Mouse (Mus musculus): ENCODE data around the gene Ptpn5. TPM values are rescaled to one million over a fixed set of nuclear protein-coding genes. Genes with fewer than 3 reads are reported as not detected.

Ptpn5 gene
- polyA plus RNA-seq, 1 experiment, result 2.2 TPM

DNA sequence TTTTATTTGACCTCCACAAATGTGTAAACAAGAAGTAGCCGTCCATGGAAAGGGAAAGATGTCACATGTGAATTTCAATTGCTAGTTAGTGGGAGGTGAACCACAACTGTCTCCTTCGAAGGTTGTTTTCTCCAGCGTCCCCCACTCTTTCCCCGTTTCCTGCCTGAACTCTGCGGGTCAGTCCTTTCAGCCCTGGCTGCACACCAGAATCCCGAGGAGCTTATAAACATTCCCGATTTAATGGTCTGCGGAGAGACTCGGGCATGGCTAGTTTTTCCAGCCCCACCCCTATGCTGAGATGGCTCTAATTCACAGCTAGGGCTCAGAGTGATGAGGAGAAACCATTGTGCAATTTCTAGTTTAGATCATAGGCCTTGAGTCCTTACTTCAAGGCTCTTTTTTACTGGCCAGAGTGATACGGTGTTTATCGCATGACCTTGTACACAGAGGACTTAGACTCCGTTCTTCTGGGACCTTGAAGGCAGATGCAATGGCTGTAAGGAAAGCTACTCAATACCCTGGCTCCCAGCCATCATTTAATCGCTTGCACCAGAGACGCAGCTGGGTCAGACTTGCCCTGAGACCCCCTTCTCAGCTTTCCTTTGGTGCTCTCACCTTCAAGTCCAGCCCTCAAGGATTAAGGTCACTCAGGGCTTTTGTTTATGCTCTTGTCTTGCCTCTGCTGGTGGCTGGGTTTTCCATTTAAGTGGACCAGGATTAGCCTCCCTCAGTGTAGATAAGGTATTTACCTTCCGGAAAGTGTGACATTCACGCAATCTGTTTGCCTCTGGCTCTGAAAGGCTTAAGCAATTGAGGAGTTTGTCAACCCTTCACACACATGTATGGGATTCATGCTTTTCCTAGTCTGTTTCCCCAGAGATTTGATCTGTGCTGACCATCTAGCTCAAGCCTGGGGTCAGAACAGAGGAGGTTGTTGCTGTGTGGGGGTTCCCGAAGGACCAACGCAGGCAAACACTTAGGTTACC is 59.7 kb downstream of the Ptpn5 start:
- H3K27me3 ChIP-seq (ENCODE audit: control insufficient read depth, insufficient read depth, low read length), result no peaks in the 10 kb centered on the region
- no peaks in the 10 kb centered on the region for H3K4me1 ChIP-seq (replicated peaks; ENCODE audit: control insufficient read depth, insufficient read depth, low read length)
- H3K36me3 ChIP-seq (ENCODE audit: control insufficient read depth, insufficient read depth, low read length), result no peaks in the 10 kb centered on the region
- WGBS, result 88% methylated on average over 18 of the region's 18 CpGs
- no peak overlapping the region for H3K4me3 ChIP-seq (ENCODE audit: control insufficient read depth, insufficient read depth, low read length)
- H3K27ac ChIP-seq (ENCODE audit: control insufficient read depth, insufficient read depth, low read length), result no peak overlapping the region
- TF ChIP-seq CTCF (IDR thresholded peaks at IDR 0.05; ENCODE audit: borderline replicate concordance, control insufficient read depth, extremely low read depth, insufficient read depth, low read length, poor library complexity) (no peak), POLR2A (IDR thresholded peaks at IDR 0.05; ENCODE audit: control insufficient read depth, extremely low read depth, insufficient read depth, low read length, poor library complexity) (no peak)
- DNase-seq, result no peak

DNA sequence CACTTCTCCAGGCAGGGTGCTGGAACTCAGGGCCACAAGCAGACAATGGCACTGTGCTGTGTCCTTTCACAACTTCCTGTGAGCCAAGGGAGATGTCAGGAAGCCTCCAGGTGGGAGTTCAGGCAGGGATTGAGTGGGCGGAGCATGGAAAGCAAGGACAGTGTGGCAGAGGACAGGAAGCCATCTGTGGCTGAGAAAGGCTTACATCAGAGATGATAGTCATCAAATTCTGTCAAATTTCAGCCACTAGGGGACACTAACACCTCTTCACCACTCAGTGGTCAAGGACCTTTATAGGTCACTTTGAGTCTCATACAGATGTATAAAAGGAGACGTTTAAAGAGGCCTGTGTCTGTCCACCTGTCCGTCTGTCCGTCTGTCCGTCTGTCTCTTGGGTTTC is 60.9 kb downstream of the Ptpn5 start:
- DNase-seq, result no peak

DNA sequence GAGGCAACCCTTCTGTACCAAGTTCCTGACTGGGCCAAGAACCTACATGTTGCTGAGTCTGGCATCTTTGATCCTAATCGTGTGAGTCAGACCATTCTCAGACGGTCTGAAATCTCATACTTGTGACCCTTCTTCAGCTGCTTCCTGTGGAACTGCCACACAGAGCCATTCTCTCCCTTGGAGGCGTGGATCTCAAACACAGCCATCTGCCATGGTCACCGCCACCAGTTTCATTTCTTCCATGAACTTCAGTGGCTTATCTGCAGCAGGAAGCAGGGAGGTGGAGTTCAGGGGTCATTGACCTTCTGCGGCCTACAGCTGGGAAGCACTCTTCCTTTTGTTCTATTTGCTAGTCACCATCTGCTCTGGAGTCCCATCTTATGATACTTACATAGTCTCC is 65.6 kb downstream of the Ptpn5 start:
- WGBS, result 71% methylated on average over 5 of the region's 5 CpGs
- no peak for DNase-seq
- H3K4me1 ChIP-seq (replicated peaks; ENCODE audit: control insufficient read depth, insufficient read depth, low read length), result no peaks in the 10 kb centered on the region

More for the DNA sequence above, 60.9 kb downstream of the Ptpn5 start:
- no peak for TF ChIP-seq POLR2A (IDR thresholded peaks at IDR 0.05; ENCODE audit: control insufficient read depth, extremely low read depth, insufficient read depth, low read length, poor library complexity)
- no peak for TF ChIP-seq CTCF (IDR thresholded peaks at IDR 0.05; ENCODE audit: borderline replicate concordance, control insufficient read depth, extremely low read depth, insufficient read depth, low read length, poor library complexity)
- no peaks in the 10 kb centered on the region for H3K27me3 ChIP-seq (ENCODE audit: control insufficient read depth, insufficient read depth, low read length)
- no peak overlapping the region for H3K27ac ChIP-seq (ENCODE audit: control insufficient read depth, insufficient read depth, low read length)
- H3K36me3 ChIP-seq (ENCODE audit: control insufficient read depth, insufficient read depth, low read length), result no peaks in the 10 kb centered on the region
- 85% methylated on average over 5 of the region's 5 CpGs for WGBS
- H3K4me1 ChIP-seq (replicated peaks; ENCODE audit: control insufficient read depth, insufficient read depth, low read length), result no peaks in the 10 kb centered on the region
- H3K4me3 ChIP-seq (ENCODE audit: control insufficient read depth, insufficient read depth, low read length), result no peak overlapping the region

DNA sequence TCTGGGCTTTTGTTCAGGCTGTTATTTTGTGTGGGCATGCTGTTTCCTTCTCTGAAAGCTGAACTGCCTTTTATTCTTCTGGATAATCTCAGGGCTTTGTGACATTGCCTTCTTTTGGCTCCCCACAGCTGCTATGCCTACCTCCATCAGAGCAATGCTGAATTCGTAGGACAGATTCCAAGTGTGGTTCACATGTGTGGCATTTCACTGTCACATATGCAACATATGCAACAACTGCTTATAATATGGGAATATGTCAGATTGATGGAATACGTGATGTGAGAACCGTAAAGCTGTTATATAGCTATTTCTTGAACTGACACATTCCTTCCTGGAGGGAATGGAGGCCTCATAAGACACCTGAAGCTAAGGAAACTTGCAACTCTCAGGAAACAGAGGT is 66.5 kb downstream of the Ptpn5 start:
- H3K4me3 ChIP-seq (ENCODE audit: control insufficient read depth, insufficient read depth, low read length), result no peak overlapping the region
- DNase-seq, result no peak
- H3K27me3 ChIP-seq (ENCODE audit: control insufficient read depth, insufficient read depth, low read length), result no peaks in the 10 kb centered on the region
- no peak for TF ChIP-seq CTCF (IDR thresholded peaks at IDR 0.05; ENCODE audit: borderline replicate concordance, control insufficient read depth, extremely low read depth, insufficient read depth, low read length, poor library complexity)
- TF ChIP-seq POLR2A (IDR thresholded peaks at IDR 0.05; ENCODE audit: control insufficient read depth, extremely low read depth, insufficient read depth, low read length, poor library complexity), result no peak
- no peak overlapping the region for H3K27ac ChIP-seq (ENCODE audit: control insufficient read depth, insufficient read depth, low read length)
- WGBS, result 90% methylated on average over 3 of the region's 3 CpGs
- no peaks in the 10 kb centered on the region for H3K4me1 ChIP-seq (replicated peaks; ENCODE audit: control insufficient read depth, insufficient read depth, low read length)
- H3K36me3 ChIP-seq (ENCODE audit: control insufficient read depth, insufficient read depth, low read length), result no peaks in the 10 kb centered on the region

More for the DNA sequence above, 65.6 kb downstream of the Ptpn5 start:
- no peak overlapping the region for H3K4me3 ChIP-seq (ENCODE audit: control insufficient read depth, insufficient read depth, low read length)
- TF ChIP-seq POLR2A (IDR thresholded peaks at IDR 0.05; ENCODE audit: control insufficient read depth, extremely low read depth, insufficient read depth, low read length, poor library complexity) (no peak), CTCF (IDR thresholded peaks at IDR 0.05; ENCODE audit: borderline replicate concordance, control insufficient read depth, extremely low read depth, insufficient read depth, low read length, poor library complexity) (no peak)
- H3K36me3 ChIP-seq (ENCODE audit: control insufficient read depth, insufficient read depth, low read length), result no peaks in the 10 kb centered on the region
- no peak overlapping the region for H3K27ac ChIP-seq (ENCODE audit: control insufficient read depth, insufficient read depth, low read length)
- no peaks in the 10 kb centered on the region for H3K27me3 ChIP-seq (ENCODE audit: control insufficient read depth, insufficient read depth, low read length)

DNA sequence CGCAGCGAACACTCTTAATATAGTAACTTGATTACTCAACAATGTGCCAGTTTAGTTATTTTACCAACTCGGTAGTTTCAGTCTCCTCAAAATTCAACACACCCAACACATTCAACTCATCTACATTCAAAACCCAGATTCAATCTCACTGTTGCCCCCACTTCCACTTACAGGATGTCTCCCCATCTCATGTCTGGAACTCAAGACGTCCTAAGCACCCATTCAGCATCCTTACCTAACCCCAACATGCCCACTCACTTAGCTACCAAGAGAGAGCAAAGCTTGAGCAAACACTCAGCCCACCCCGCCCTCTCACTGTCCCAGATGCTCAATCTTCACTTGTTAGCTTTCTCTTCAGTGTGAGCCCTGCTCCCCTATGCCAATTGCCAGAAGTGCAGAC is 71.9 kb downstream of the Ptpn5 start:
- H3K4me1 ChIP-seq (replicated peaks; ENCODE audit: control insufficient read depth, insufficient read depth, low read length), result no peaks in the 10 kb centered on the region
- no peaks in the 10 kb centered on the region for H3K36me3 ChIP-seq (ENCODE audit: control insufficient read depth, insufficient read depth, low read length)
- H3K4me3 ChIP-seq (ENCODE audit: control insufficient read depth, insufficient read depth, low read length), result no peak overlapping the region
- TF ChIP-seq POLR2A (IDR thresholded peaks at IDR 0.05; ENCODE audit: control insufficient read depth, extremely low read depth, insufficient read depth, low read length, poor library complexity) (no peak), CTCF (IDR thresholded peaks at IDR 0.05; ENCODE audit: borderline replicate concordance, control insufficient read depth, extremely low read depth, insufficient read depth, low read length, poor library complexity) (no peak)
- no peak for DNase-seq
- WGBS, result 94% methylated on average over 5 of the region's 5 CpGs
- H3K27me3 ChIP-seq (ENCODE audit: control insufficient read depth, insufficient read depth, low read length), result no peaks in the 10 kb centered on the region
- no peak overlapping the region for H3K27ac ChIP-seq (ENCODE audit: control insufficient read depth, insufficient read depth, low read length)

DNA sequence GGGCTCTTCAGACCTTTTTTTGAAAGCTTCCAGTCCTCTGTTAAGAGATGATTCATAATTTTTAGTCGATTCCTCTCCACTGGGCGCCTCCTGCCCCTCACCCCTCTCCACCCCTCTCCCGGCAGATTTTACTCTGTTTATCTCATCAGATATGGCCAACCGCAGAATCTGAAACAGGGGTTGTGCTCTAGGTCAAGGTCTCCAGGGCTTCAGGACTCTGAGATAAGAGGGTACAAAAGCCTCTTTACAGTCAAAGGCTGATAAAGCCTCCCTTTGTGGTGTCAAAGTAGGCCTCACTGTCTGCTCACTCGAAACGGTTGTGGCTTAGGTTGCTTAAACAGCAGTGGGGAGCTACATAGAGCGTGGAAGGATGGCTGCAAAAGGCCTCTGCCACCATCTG is 74.1 kb downstream of the Ptpn5 start:
- WGBS, result 87% methylated on average over 7 of the region's 7 CpGs
- Histone ChIP-seq H3K4me3 (ENCODE audit: control insufficient read depth, insufficient read depth, low read length) (no peak overlapping the region), H3K4me1 (replicated peaks; ENCODE audit: control insufficient read depth, insufficient read depth, low read length) (peaks cover 4% of the 10 kb centered on the region; the same call in 1 of the 2 replicates), H3K27ac (ENCODE audit: control insufficient read depth, insufficient read depth, low read length) (no peak overlapping the region), H3K27me3 (ENCODE audit: control insufficient read depth, insufficient read depth, low read length) (no peaks in the 10 kb centered on the region), H3K36me3 (ENCODE audit: control insufficient read depth, insufficient read depth, low read length) (no peaks in the 10 kb centered on the region)
- DNase-seq, result no peak
- TF ChIP-seq CTCF (IDR thresholded peaks at IDR 0.05; ENCODE audit: borderline replicate concordance, control insufficient read depth, extremely low read depth, insufficient read depth, low read length, poor library complexity), result no peak
- TF ChIP-seq POLR2A (IDR thresholded peaks at IDR 0.05; ENCODE audit: control insufficient read depth, extremely low read depth, insufficient read depth, low read length, poor library complexity), result no peak
